Mouse (Mus musculus) heart, postnatal 0 days (tissue): ENCODE data around the gene Rhoh.

Experiments
- CTCF ChIP-seq: IDR thresholded peaks from 2 replicates; pipeline ENCODE4 v1.5.1; 2016; ENCODE audit warnings: antibody characterized with exemption, control low read depth, low read depth
- EP300 ChIP-seq: IDR thresholded peaks from 2 replicates; pipeline ENCODE4 v1.6.1; 2016; ENCODE audit warnings: antibody characterized with exemption, low read depth

- TF ChIP-seq CTCF (no peak), EP300 (no peak)
Measured at GRCm38 (mm10) chr5:65933764-65934163, 72.8 kb downstream of the Rhoh start.
